Mouse (Mus musculus) kidney, adult 9 months (tissue): Measurements from ENCODE around the gene Rai14.

Experiments
- DNase-seq: peaks from one replicate; pipeline ENCODE4 v3.0.0; 2022

Gene Rai14

GRCm38 (mm10) chr15:10714409-10715138 lies at the start of gene Rai14:
TSS of gene Rai14 (minus strand) at chr15:10714624.
- peak; percentile 93 for DNase-seq

GRCm38 (mm10) chr15:10761441-10761840 lies 47.0 kb upstream of the Rai14 start:
- DNase-seq: no peak

GRCm38 (mm10) chr15:10760006-10760405 lies 45.6 kb upstream of the Rai14 start:
- DNase-seq: no peak

- DNase-seq: no peak
These were observed 45.0 kb upstream of the Rai14 start for GRCm38 (mm10) chr15:10759440-10759839.

GRCm38 (mm10) chr15:10758808-10759207 lies 44.4 kb upstream of the Rai14 start:
- DNase-seq: no peak

- DNase-seq: no peak
These were observed 36.7 kb upstream of the Rai14 start for GRCm38 (mm10) chr15:10751141-10751540.

GRCm38 (mm10) chr15:10750339-10750738 lies 35.9 kb upstream of the Rai14 start:
- no peak for DNase-seq

- DNase-seq: no peak
These were observed 35.3 kb upstream of the Rai14 start for GRCm38 (mm10) chr15:10749678-10750077.

GRCm38 (mm10) chr15:10747638-10748037 lies 33.2 kb upstream of the Rai14 start:
- no peak for DNase-seq

GRCm38 (mm10) chr15:10747226-10747625 lies 32.8 kb upstream of the Rai14 start:
- DNase-seq: no peak

GRCm38 (mm10) chr15:10746303-10747051 lies 32.1 kb upstream of the Rai14 start:
- DNase-seq: peak; percentile 33

GRCm38 (mm10) chr15:10742441-10742840 lies 28.0 kb upstream of the Rai14 start:
- peak; percentile 27 for DNase-seq

GRCm38 (mm10) chr15:10739279-10739678 lies 24.9 kb upstream of the Rai14 start:
- no peak for DNase-seq

GRCm38 (mm10) chr15:10738354-10739142 lies 24.1 kb upstream of the Rai14 start:
- peak; percentile 42 for DNase-seq

GRCm38 (mm10) chr15:10735948-10736347 lies 21.5 kb upstream of the Rai14 start:
- DNase-seq: no peak

- no peak for DNase-seq
These were observed 20.8 kb upstream of the Rai14 start for GRCm38 (mm10) chr15:10735216-10735615.

GRCm38 (mm10) chr15:10731398-10731797 lies 17.0 kb upstream of the Rai14 start:
- no peak for DNase-seq

GRCm38 (mm10) chr15:10726272-10726671 lies 11.8 kb upstream of the Rai14 start:
- DNase-seq: no peak

- DNase-seq: no peak
These were observed 10.4 kb upstream of the Rai14 start for GRCm38 (mm10) chr15:10724857-10725256.

- no peak for DNase-seq
These were observed 9.1 kb upstream of the Rai14 start for GRCm38 (mm10) chr15:10723507-10723906.

GRCm38 (mm10) chr15:10722629-10723339 lies 8.4 kb upstream of the Rai14 start:
- no peak for DNase-seq

GRCm38 (mm10) chr15:10721259-10721781 lies 6.9 kb upstream of the Rai14 start:
- no peak for DNase-seq

- DNase-seq: no peak
These were observed 6.2 kb upstream of the Rai14 start for GRCm38 (mm10) chr15:10720671-10721070.
